Mouse (Mus musculus): ENCODE measurements around the gene Msantd4. TPM values are rescaled to one million over a fixed set of nuclear protein-coding genes. Genes with fewer than 3 reads are reported as not detected.
A peak's percentile ranks its signal among the peaks of the same experiment; 100 is the strongest.
"Not testable (repeated sequence)": the region's sequence is repeated elsewhere in the genome, so short reads cannot be mapped to it uniquely, and the experiment has no call there.

Msantd4 gene
- 39.6 and 43.4 TPM in 2 replicates for polyA plus RNA-seq (2012; rRNA removed)

DNA sequence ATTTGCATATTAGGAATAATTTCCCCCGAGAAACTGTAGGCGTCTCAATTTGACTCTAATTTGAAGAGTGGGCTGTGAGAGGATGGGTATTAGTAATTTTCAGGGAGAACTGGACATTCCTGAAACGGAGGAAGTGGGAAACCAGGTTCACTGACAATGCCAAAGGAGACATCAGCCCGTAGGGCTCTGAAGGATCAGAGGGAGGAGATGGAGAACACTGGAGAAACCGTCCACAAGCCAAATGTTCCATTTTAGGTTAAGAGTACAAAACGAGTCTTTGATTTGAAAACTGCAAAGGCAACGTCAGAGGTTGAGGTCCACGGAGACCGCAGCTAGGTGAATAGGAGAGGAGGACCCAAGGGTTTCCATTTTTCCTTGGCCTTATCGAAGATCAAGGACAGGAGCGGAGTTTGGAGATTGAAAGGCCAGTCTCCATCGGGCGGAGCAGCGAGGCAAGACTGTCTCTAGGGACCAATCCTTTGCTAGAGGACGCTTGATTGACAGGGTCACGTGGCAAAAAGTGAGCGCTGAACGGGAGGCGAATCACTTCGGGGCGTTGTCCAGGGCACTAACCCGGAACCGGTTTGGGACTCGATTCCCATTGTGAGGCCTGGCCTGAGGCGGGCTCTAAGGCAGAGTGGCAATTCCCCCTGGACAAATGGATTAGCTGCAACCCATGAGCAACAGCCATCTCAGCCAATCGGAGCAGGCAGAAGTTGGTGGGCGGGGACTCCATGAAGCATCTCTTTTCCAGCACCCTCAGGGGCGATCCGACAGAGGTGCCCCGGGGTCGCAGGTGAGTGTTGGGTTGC lies at the start of gene Msantd4:
TSS of gene Msantd4 (plus strand) at position 735 of the 812 bp plus-strand sequence.
- Histone ChIP-seq H3K27me3 (ENCODE audit: control insufficient read depth, insufficient read depth, low read length) (no peaks in the 10 kb centered on the region), H3K4me3 (replicated peaks; ENCODE audit: insufficient read depth, low read depth, low read length) (peak within 1 kb of the TSS; percentile 89), H3K4me1 (ENCODE audit: control insufficient read depth, insufficient read depth, low read length) (no peaks in the 10 kb centered on the region), H3K27ac (ENCODE audit: insufficient read depth, low read length) (peak within 1 kb of the TSS; percentile 64; the same call in 1 of the 2 replicates)
- peak; percentile 89; the same call in 1 of the 2 replicates for TF ChIP-seq POLR2A (IDR thresholded peaks at IDR 0.05; ENCODE audit: borderline replicate concordance, insufficient read depth, low read length)
- TF ChIP-seq CTCF (IDR thresholded peaks at IDR 0.05; ENCODE audit: borderline replicate concordance, insufficient read depth, low read depth, low read length): no peak
- WGBS: under 1% methylated on average over 31 of the region's 31 CpGs
- peak; percentile 96 to 99 for DNase-seq

DNA sequence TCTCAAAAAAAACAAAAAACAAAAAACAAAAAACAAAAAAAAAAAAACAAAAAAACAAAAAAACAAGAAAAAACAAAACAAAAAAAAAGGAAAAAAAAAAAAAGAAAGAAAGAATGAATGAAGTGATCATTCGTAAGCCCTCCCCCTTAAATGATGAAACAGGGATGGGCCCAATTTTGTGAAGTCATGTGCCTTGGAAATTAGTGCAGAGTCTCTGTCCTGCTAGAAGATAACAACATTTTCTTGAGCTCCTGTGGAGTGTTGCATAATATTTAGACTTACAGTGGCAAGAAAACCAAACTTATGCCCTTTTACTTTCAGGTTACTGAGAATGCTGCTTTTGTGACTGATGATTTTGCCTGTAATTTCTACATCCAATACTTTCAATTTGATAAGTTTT lies 23.2 kb upstream of the Msantd4 start:
- no peaks in the 10 kb centered on the region for H3K4me1 ChIP-seq (ENCODE audit: control insufficient read depth, insufficient read depth, low read length)
- TF ChIP-seq CTCF (IDR thresholded peaks at IDR 0.05; ENCODE audit: borderline replicate concordance, insufficient read depth, low read depth, low read length) (no peak), POLR2A (IDR thresholded peaks at IDR 0.05; ENCODE audit: borderline replicate concordance, insufficient read depth, low read length) (no peak)
- H3K27ac ChIP-seq (ENCODE audit: insufficient read depth, low read length): no peak overlapping the region
- H3K27me3 ChIP-seq (ENCODE audit: control insufficient read depth, insufficient read depth, low read length): no peaks in the 10 kb centered on the region
- no peak overlapping the region for H3K4me3 ChIP-seq (replicated peaks; ENCODE audit: insufficient read depth, low read depth, low read length)
- no peak for DNase-seq
- 85% methylated on average over 1 of the region's 1 CpGs for WGBS

DNA sequence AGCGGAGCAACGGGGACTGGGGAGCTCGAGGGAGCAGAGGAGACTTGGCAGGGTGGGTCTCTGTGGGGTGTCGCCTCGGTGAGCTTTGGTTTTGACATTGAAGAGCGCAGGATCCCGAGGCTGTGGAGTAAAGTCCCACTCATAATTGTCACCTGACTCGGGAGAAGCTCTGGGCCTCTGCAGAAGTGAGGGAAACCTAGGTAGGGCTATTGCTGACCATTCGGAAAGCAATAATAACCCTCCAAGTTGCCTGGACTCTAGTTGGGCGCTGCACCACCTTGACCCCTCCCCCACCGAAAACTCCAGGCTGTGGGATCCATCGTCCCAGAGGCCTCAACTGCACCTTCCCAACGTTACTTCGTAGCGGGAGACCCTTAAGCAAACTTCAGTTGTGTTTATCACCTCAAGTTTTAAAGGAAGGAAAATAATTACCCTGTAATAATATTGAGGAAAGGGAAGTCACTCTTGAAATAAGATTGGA lies 318 bp downstream of the Msantd4 start:
- TF ChIP-seq CTCF (IDR thresholded peaks at IDR 0.05; ENCODE audit: borderline replicate concordance, insufficient read depth, low read depth, low read length): no peak
- TF ChIP-seq POLR2A (IDR thresholded peaks at IDR 0.05; ENCODE audit: borderline replicate concordance, insufficient read depth, low read length): no peak
- DNase-seq: no peak
- peak overlapping the region; percentile 89 for H3K4me3 ChIP-seq (replicated peaks; ENCODE audit: insufficient read depth, low read depth, low read length)
- 0 out of 2 replicates have a peak overlapping the region, but pooled peaks have one; percentile 5 for H3K27ac ChIP-seq (ENCODE audit: insufficient read depth, low read length)
- WGBS: 1% methylated on average over 15 of the region's 15 CpGs
- H3K4me1 ChIP-seq (ENCODE audit: control insufficient read depth, insufficient read depth, low read length): no peaks in the 10 kb centered on the region
- H3K27me3 ChIP-seq (ENCODE audit: control insufficient read depth, insufficient read depth, low read length): no peaks in the 10 kb centered on the region

DNA sequence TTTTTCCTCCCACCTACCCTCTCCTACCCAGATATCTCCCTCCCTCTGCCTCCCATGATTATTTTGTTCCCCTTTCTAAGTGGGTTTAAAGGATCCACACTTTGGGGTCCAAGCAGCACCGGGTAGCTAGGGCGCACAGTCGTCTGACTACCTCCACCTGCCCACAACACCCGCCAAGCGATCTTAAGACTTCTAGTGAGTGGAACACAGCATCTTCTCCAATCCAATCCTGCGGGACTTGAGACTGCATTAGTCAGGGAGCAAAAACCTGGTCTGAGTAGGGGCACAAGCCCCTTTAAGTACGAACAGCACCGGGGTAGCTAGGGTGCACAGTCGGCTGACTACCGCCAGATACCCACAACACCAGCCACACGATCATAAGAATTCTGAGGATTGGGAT lies 24.4 kb downstream of the Msantd4 start:
- H3K27me3 ChIP-seq (ENCODE audit: control insufficient read depth, insufficient read depth, low read length); H3K4me3 ChIP-seq (replicated peaks; ENCODE audit: insufficient read depth, low read depth, low read length); DNase-seq; H3K4me1 ChIP-seq (ENCODE audit: control insufficient read depth, insufficient read depth, low read length); H3K27ac ChIP-seq (ENCODE audit: insufficient read depth, low read length): not testable (repeated sequence)
- 94% methylated on average over 11 of the region's 11 CpGs for WGBS

Other genes starting within 250 kb of the Msantd4 start
- 11.3 and 11.6 TPM in 2 replicates for gene Aasdhppt, start 67.1 kb upstream of the Msantd4 start, polyA plus RNA-seq (2012; rRNA removed)
- 7.0 and 7.1 TPM in 2 replicates for gene Kbtbd3, start 66.7 kb upstream of the Msantd4 start, polyA plus RNA-seq (2012; rRNA removed)